Mouse (Mus musculus) cerebellum, adult 2 months (tissue): ENCODE data around the gene Scarf2.

Experiments used
- CTCF ChIP-seq: fragments of 200-500 bp; IDR thresholded peaks from 2 replicates; pipeline ENCODE4 v1.5.1; 2011; ENCODE audit warnings: low read depth, mild to moderate bottlenecking, control low read depth, low read length, moderate library complexity, borderline replicate concordance; ENCODE audit not compliant: insufficient read depth
- POLR2A ChIP-seq: fragments of 200-500 bp; IDR thresholded peaks from 2 replicates; pipeline ENCODE4 v1.6.1; 2011; ENCODE audit warnings: low read length, control low read depth, borderline replicate concordance; ENCODE audit not compliant: insufficient read depth

DNA sequence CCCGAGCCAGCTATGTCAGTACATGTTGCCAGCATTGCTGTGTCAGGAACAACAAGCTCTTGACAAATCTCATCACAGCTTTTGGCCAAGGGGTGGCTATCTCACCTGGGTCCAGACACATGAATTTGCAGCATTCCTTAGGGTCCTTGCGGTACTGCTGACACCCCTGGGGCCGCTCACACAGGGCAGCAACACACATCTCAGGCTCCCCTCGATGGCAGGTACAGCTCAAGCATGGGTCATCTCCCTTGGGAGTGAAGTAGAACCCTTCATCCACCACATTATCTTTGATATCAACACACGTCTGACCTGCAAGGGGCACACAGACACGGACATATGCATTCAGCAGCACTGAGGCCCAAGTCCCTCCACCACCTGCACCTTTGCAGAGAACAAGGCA, 52.4 kb downstream of the Scarf2 start:
- TF ChIP-seq CTCF = 0 out of 2 replicates have a peak, but pooled peaks have one; percentile 9
- no peak for TF ChIP-seq POLR2A
